Mouse (Mus musculus) midbrain, embryonic 14.5 days (tissue): ENCODE measurements around the gene Notch1. TPM values are rescaled to one million over a fixed set of nuclear protein-coding genes. Genes with fewer than 3 reads are reported as not detected.
A peak's percentile ranks its signal among the peaks of the same experiment; 100 is the strongest.

Experiments used
- ATAC-seq: fragments of 200-750 bp; cut with Nextera tagmentation; 2 replicates; pipeline ENCODE4 v1.8.0; 2017; ENCODE audit warnings: moderate number of reproducible peaks, moderate library complexity; ENCODE audit not compliant: low FRiP score, low TSS enrichment
- DNase-seq: peaks from one replicate; pipeline ENCODE4 v3.0.0-alpha.2; 2015
- H3K27ac ChIP-seq: fragments of 300-500 bp; sonication (generic); replicated peaks from 2 replicates; pipeline ENCODE4 v1.5.1; 2014; ENCODE audit warnings: mild to moderate bottlenecking, low read depth, low read length, moderate library complexity
- H3K27me3 ChIP-seq: fragments of 300-500 bp; sonication (generic); 2 replicates; pipeline ENCODE4 v1.6.1; 2014; ENCODE audit warnings: low read length, control low read depth, mixed read lengths; ENCODE audit not compliant: control insufficient read depth, insufficient read depth
- H3K36me3 ChIP-seq: fragments of 300-500 bp; sonication (generic); 2 replicates; pipeline ENCODE4 v1.6.1; 2014; ENCODE audit warnings: low read length, control low read depth; ENCODE audit not compliant: control insufficient read depth, insufficient read depth
- H3K4me1 ChIP-seq: fragments of 300-500 bp; sonication (generic); 2 replicates; pipeline ENCODE4 v1.6.1; 2014; ENCODE audit warnings: mild to moderate bottlenecking, antibody characterized with exemption, low read length, control low read depth; ENCODE audit not compliant: control insufficient read depth, insufficient read depth
- H3K4me2 ChIP-seq: fragments of 300-500 bp; sonication (generic); 2 replicates; pipeline ENCODE4 v1.6.1; 2014; ENCODE audit warnings: mild to moderate bottlenecking, low read length, moderate library complexity
- H3K4me3 ChIP-seq: fragments of 300-500 bp; sonication (generic); replicated peaks from 2 replicates; pipeline ENCODE4 v1.5.1; 2014; ENCODE audit warnings: low read depth, low read length
- H3K9ac ChIP-seq: fragments of 300-500 bp; sonication (generic); replicated peaks from 2 replicates; pipeline ENCODE4 v1.6.1; 2014; ENCODE audit warnings: mild to moderate bottlenecking, low read length, moderate library complexity
- H3K9me3 ChIP-seq: fragments of 300-500 bp; sonication (generic); 2 replicates; pipeline ENCODE4 v1.6.1; 2016; ENCODE audit warnings: low read length, control low read depth, mixed read lengths; ENCODE audit not compliant: control insufficient read depth
- WGBS: fragments of 180-500 bp; shearing (Covaris S2); extraction: QIAGEN DNeasy Blood & Tissue Kit; methylation state at CpG from one replicate; pipeline ENCODE4 v1.1.7; 2014; 5-methylcytosine and 5-hydroxymethylcytosine counted together
- polyA plus RNA-seq: library from polyadenylated mRNA; unstranded; fragments of >200 nt; fragmentation: Nextera tagmentation; extraction: Ambion mirVana; gene quantifications from 2 replicates; pipeline ENCODE4 v1.2.1, GENCODE M21; 2014

Gene Notch1
- polyA plus RNA-seq, 1 experiment from 2014 or later = 33.9 TPM

DNA sequence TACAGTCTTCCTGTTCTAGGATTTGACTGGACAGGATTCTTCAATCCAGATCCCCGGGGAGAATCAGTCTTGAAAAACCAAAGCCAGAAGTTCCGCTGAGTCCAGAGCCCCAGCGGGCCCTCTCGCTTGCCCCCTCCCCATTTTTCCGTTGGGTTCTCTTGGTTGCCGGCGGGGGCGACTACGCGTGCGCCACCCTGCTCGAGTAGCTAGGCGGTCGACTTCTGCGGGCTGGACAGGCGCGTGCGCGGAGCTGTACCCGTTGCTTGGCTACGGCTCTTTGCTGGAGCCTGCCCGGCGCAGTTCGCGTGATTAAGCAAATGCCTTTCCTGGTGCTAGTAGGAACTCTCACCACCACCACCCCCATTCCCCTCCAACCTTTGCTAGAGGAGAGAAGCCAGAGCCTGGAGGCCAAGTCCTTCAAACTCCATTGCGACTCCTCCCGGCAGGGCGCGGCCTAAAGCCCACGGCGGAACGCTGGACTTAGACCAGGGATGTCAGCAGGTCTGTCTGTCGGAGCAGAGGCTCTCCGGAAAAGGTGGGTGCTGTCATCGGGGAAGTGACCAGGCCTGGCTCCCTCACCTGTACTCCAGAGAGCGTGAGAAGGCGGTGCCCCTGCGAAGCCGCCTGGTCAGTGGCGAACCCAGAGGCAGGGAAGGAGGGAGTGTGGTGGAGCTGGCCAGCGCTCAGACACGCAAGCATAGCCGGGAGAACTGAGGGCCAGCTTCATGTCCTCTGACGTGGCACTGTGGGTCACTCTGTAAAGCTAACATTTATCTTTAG lies 70.6 kb downstream of the Notch1 start:
- Histone ChIP-seq H3K9me3 (no peaks in the 10 kb centered on the region), H3K27me3 (no peaks in the 10 kb centered on the region), H3K27ac (peak overlapping the region; percentile 84), H3K4me3 (peak overlapping the region; percentile 88), H3K4me2 (peak overlapping the region; percentile 72), H3K36me3 (peaks cover 10% of the 10 kb centered on the region), H3K9ac (peak overlapping the region; percentile 49), H3K4me1 (peaks cover 22% of the 10 kb centered on the region)
- ATAC-seq = peak; percentile 89
- DNase-seq = peak; percentile 97
- under 1% methylated on average over 44 of the region's 44 CpGs for WGBS

DNA sequence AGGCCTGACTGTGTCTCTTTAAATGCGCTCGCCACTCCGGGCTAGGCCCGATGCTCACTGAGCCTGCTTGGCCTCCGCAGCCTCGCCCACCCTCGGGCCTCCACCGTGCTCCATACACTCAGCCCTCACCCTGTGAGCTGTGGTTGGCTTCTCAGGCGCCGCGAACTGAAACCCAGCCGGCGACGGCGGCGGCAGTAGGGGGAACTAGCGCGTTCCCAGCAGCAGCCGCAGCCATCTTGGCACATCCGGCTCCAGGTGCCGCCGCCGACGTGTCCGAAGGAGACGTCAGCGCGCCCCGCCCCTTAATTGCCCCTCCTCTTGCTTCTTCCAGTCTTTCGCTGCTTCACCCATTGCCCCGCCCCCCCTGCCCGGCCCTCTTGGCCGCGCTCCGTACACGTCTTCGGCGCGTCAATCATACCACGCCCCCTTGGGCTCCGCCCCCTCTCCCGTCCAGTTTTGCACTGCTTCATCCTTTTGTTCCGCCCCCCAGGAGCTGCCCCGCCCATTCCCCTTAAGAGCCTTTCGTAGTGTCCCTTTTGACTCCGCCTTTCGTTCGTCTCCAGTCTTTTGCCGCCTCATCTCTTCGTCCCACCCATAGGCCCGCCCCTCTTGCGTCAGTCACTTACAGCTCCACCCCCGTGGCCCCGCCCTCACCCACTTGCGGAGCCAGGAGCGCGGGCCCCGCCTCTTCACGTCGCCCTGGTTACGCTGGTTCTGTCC lies 71.4 kb downstream of the Notch1 start, which contains the start of gene Sec16a:
TSS of gene Sec16a (minus strand) at position 271 of the 720 bp plus-strand sequence.
- WGBS = under 1% methylated on average over 61 of the region's 61 CpGs
- Histone ChIP-seq H3K36me3 (peaks cover 18% of the 10 kb centered on the region), H3K4me2 (peak within 1 kb of the TSS; percentile 86), H3K4me1 (peaks cover 22% of the 10 kb centered on the region), H3K27ac (peak within 1 kb of the TSS; percentile 87), H3K27me3 (no peaks in the 10 kb centered on the region), H3K4me3 (peak within 1 kb of the TSS; percentile 88), H3K9me3 (no peaks in the 10 kb centered on the region), H3K9ac (peak within 1 kb of the TSS; percentile 84)
- ATAC-seq (peak; percentile 95), DNase-seq (peak; percentile 100)

DNA sequence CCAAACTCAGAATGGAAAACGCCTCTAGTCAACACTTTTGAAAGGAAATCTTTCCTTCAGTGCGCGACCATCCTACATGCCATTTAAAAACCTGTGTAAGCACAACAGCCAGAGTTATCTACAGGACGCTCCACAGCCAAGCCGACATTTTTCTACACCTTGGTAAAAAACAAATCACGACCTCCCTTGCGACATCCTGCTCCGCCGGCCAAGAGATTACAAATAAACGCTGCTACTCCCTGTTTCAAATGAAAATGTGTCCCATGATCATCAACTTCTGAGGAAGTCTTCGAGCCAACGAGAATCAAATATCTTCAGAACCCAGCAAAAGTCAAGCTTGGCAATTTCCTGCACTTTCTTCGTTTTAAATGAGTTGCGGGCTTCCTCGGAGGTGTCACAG lies 72.1 kb downstream of the Notch1 start:
- DNase-seq (no peak), ATAC-seq (no peak)
- H3K4me2 ChIP-seq = peak overlapping the region; percentile 86

DNA sequence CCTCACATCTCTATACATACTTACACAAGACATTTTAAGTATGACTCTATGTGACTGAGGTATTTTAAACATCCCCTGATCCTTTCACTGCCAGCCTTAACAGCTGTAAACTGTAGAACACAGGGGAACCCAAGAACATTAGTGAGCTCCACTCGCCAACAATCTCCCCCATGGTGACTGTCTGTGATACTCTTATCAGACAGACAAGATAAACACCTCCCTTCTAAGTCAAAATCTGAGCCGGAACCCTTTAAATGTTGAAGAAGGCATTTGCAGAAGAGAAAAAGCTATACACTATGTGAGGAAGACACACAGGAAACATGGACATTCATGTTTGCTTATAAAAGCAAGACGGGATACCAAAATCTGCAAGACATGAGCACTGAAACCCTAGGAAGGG lies 72.6 kb downstream of the Notch1 start:
- Histone ChIP-seq H3K36me3 (peaks cover 30% of the 10 kb centered on the region), H3K4me1 (peaks cover 22% of the 10 kb centered on the region), H3K9me3 (no peaks in the 10 kb centered on the region), H3K27me3 (no peaks in the 10 kb centered on the region), H3K4me3 (peak overlapping the region; percentile 88), H3K4me2 (peak overlapping the region; percentile 86), H3K9ac (peak overlapping the region; percentile 84), H3K27ac (no peak overlapping the region)
- ATAC-seq (no peak), DNase-seq (no peak)
- 66% methylated on average over 3 of the region's 3 CpGs for WGBS

More for the DNA sequence above, 72.1 kb downstream of the Notch1 start:
- Histone ChIP-seq H3K4me3 (peak overlapping the region; percentile 88), H3K27me3 (no peaks in the 10 kb centered on the region), H3K4me1 (peaks cover 22% of the 10 kb centered on the region), H3K9me3 (no peaks in the 10 kb centered on the region), H3K27ac (peak overlapping the region; percentile 87), H3K9ac (peak overlapping the region; percentile 84), H3K36me3 (peaks cover 25% of the 10 kb centered on the region)
- WGBS = 9% methylated on average over 15 of the region's 15 CpGs

DNA sequence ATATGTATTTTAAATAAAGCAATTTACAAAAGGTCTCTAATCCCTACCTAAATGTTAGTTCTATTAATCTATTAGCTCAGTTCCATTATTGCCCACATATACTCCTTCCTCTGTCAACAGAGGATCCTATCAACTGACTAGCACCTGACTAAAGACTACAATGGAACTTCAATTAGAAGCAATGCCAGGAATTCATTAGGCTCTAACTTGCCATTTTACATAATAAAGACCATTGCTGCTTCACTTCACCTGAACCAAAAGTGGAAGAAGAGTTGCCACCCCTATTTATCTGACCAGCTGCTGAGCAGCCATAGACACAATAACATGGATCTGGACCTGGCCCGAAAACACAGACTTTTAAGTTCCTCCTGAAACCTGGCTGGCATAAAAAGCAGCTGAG lies 73.6 kb downstream of the Notch1 start:
- Histone ChIP-seq H3K9me3 (no peaks in the 10 kb centered on the region), H3K27me3 (no peaks in the 10 kb centered on the region), H3K27ac (no peak overlapping the region), H3K4me2 (0 out of 2 replicates have a peak overlapping the region, but pooled peaks have one; percentile 12), H3K9ac (no peak overlapping the region), H3K4me3 (no peak overlapping the region), H3K36me3 (peaks cover 41% of the 10 kb centered on the region), H3K4me1 (peaks cover 22% of the 10 kb centered on the region)
- 83% methylated on average over 1 of the region's 1 CpGs for WGBS
- no peak for ATAC-seq
- no peak for DNase-seq

DNA sequence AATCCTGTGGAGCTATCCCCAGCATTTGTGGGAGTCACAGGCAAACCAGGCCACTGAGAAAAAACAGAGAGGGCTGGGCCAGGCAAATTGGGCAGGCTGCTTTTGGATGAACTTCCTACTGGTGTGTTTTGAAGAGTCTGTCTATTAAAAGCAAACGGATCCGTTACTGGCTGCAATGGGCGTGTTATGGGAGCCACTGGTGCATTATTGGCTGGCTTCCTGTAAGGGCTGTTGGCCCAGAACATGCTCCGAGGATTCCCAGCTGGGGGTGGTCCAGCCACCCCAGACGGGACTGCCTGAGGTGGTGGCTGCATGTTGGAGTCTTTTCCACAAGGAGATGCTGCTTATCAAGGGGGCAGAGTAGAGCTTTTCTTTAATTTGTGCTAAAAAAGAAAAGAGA lies 74.8 kb downstream of the Notch1 start:
- Histone ChIP-seq H3K4me3 (no peak overlapping the region), H3K4me1 (peaks cover 18% of the 10 kb centered on the region), H3K27me3 (no peaks in the 10 kb centered on the region), H3K36me3 (peaks cover 48% of the 10 kb centered on the region), H3K4me2 (no peak overlapping the region), H3K9me3 (no peaks in the 10 kb centered on the region), H3K9ac (no peak overlapping the region), H3K27ac (no peak overlapping the region)
- WGBS = 84% methylated on average over 5 of the region's 5 CpGs
- ATAC-seq (no peak), DNase-seq (no peak)

DNA sequence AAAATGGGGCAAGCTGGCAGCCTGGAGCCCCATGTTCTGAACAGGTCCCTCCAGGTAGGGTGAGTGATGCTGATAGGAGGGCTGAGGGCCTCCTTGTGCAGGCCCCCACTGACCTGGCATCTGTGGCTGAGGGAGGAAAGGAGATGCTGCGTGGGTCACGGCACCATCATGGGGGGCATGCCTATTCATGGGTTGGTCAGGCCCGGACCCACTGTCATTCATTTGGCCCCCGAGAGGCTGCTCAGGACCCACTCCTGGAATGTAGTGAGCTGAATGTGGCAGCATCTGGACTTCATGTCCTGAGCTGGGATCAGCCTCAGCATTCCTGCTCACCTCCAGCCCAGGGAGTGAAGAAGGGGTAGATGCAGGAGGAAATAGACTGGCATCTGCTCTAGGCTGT lies 75.2 kb downstream of the Notch1 start:
- no peak overlapping the region for H3K4me2 ChIP-seq
- DNase-seq (no peak), ATAC-seq (no peak)
- H3K9ac ChIP-seq = no peak overlapping the region
- H3K4me3 ChIP-seq = no peak overlapping the region
- no peak overlapping the region for H3K27ac ChIP-seq
- peaks cover 14% of the 10 kb centered on the region for H3K4me1 ChIP-seq
- no peaks in the 10 kb centered on the region for H3K9me3 ChIP-seq
- H3K36me3 ChIP-seq = peaks cover 48% of the 10 kb centered on the region
- H3K27me3 ChIP-seq = no peaks in the 10 kb centered on the region
- 95% methylated on average over 4 of the region's 4 CpGs for WGBS

DNA sequence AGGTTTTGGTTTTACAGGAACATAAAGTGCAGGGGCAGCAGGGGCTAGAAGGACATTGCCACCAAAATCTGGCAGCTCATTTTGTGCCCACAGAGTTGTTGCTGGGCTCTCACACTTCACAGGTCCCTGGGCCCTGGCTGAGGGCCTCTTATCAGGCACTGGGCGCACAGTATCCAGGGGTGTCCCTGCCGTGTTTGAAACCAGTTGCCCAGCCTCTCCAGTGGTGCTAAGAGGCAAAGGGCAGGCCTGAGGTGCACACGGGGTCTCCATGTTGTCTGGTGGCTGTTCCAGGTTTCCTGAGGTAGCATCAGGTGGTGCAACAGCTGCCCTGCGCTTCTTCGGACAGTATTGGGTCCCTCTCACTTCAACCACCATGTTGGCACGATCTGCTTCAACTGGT lies 76.8 kb downstream of the Notch1 start:
- Histone ChIP-seq H3K9ac (no peak overlapping the region), H3K4me2 (no peak overlapping the region), H3K36me3 (peaks cover 62% of the 10 kb centered on the region), H3K27ac (no peak overlapping the region), H3K4me1 (peaks cover 13% of the 10 kb centered on the region), H3K9me3 (no peaks in the 10 kb centered on the region), H3K4me3 (no peak overlapping the region), H3K27me3 (no peaks in the 10 kb centered on the region)
- 91% methylated on average over 6 of the region's 6 CpGs for whole genome bisulfite sequencing
- ATAC-seq (no peak), DNase-seq (no peak)
